Mouse (Mus musculus) MEL-GATA-1-ER (cell line): ENCODE results near the gene Id3.

Experiments
- DNase-seq: peaks from one replicate; pipeline ENCODE4 v3.0.0-alpha.2; 2012; ENCODE audit warnings: low read depth; ENCODE audit errors: extremely low read depth

Id3 gene

GRCm38 (mm10) chr4:136147436-136148135 lies 4.3 kb downstream of the Id3 start:
- no peak for DNase-seq

- no peak for DNase-seq
Observed at GRCm38 (mm10) chr4:136148342-136149044, 5.2 kb downstream of the Id3 start.

DNA sequence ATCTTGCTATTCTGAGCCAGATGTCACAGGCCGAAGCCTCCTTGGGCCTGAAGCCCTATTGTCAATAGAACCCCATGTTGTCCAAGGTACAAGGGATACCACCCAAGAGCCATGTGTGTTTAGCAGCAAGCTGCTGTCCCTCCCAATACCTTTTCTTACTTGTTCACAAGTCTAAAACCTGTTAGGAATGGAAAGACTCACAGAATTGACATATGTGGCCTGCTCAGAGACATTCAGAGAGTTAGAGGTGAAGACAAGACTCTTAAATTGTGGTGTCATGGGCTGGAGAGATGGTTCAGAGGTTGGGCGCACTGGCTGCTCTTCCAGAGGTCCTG lies 5.7 kb downstream of the Id3 start:
- no peak for DNase-seq

DNA sequence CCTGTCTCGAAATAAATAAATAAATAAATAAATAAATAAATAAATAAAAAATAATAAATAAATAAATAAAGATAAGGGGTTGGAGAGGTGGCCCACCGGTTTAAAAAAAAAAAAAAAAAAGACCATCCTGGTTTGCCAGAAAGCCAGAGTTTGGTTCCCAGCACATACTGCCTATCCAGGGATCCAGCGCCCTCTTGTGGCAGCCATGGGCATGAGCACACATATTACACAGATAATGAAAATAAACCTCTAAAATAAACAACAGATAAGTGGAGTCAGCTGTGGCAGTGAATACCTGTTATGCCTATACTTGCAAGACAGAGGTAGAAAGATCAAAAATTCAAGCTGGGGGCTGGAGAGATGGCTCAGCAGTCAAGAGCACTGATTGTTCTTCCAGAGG lies 6.4 kb downstream of the Id3 start:
- DNase-seq, result no peak

- DNase-seq, result no peak
Observed at GRCm38 (mm10) chr4:136150596-136150995, 7.3 kb downstream of the Id3 start.

- no peak for DNase-seq
Observed at GRCm38 (mm10) chr4:136152821-136153220, 9.5 kb downstream of the Id3 start.

- DNase-seq, result no peak
Observed at GRCm38 (mm10) chr4:136154462-136154861, 11.2 kb downstream of the Id3 start.

- DNase-seq, result no peak
Observed at GRCm38 (mm10) chr4:136158498-136158897, 15.2 kb downstream of the Id3 start.

GRCm38 (mm10) chr4:136159802-136160397 lies 16.6 kb downstream of the Id3 start:
- DNase-seq, result no peak

DNA sequence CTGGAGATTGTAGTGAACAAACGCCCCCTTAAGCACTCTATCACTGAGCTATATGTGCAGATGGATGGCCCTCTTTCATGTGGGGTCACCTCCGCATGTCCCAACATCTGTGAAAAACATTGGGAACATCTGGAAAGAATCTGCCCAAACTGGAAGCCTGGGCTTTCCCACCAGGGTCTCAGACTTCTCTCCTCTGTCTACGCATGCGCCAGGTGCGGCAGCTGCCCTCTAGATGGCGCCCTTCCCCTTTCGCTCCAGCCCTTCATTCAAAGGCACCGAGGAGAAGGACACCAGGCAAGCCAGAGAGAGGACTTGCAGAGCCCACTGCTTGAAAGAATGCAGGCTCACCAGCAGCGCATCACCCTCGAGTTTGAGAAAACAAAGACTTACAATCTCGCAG lies 20.2 kb downstream of the Id3 start:
- DNase-seq, result no peak

GRCm38 (mm10) chr4:136164981-136165380 lies 21.7 kb downstream of the Id3 start:
- no peak for DNase-seq

- DNase-seq, result no peak
Observed at GRCm38 (mm10) chr4:136167701-136168100, 24.4 kb downstream of the Id3 start.

DNA sequence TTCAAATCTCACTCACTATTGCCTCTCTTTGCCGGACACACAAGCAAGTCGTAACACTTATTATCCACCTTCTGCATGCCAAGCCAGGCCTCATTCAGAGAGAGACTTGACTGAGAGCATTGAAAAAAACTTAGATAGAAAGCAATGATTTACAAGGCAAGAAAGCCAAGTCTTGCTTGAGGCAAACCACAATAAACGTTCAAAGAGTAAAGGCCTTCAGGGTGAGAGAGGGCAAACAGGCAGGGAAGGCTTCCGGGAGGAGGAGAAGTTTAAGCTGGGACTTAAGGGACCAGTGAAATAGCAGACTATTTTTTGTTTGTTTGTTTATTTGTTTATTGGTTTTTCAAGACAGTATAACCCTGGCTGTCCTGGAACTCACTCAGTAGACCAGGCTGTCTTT lies 27.1 kb downstream of the Id3 start:
- no peak for DNase-seq

DNA sequence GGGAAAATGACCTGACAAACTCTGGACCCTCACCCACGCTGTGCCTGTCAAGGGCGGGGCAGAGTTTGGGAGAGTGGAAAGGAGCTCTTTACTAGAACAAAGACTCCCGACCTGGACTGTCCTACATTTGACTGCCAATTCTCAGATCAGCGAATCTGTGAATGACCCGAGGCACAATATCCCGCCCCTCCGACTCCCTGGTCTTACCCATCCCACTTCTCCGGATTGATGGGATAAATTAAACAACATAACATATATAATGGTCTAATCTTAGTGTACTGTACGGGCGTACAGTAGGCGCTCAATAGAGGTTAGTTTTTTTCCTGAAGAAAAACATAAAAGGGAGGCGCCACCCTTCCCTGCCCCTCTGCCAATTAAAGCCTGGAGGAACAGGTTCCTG lies 28.2 kb downstream of the Id3 start:
- DNase-seq, result no peak

- DNase-seq, result peak; percentile 71
Observed at GRCm38 (mm10) chr4:136172011-136172541, 28.8 kb downstream of the Id3 start, which contains the start of gene E2f2. Gene E2f2, plus strand, starts transcription at chr4:136172394.

GRCm38 (mm10) chr4:136172542-136173209 lies 29.4 kb downstream of the Id3 start:
- no peak for DNase-seq

GRCm38 (mm10) chr4:136173210-136173715 lies 30.0 kb downstream of the Id3 start:
- no peak for DNase-seq

GRCm38 (mm10) chr4:136174216-136175193 lies 31.2 kb downstream of the Id3 start:
- peak; percentile 84 for DNase-seq

DNA sequence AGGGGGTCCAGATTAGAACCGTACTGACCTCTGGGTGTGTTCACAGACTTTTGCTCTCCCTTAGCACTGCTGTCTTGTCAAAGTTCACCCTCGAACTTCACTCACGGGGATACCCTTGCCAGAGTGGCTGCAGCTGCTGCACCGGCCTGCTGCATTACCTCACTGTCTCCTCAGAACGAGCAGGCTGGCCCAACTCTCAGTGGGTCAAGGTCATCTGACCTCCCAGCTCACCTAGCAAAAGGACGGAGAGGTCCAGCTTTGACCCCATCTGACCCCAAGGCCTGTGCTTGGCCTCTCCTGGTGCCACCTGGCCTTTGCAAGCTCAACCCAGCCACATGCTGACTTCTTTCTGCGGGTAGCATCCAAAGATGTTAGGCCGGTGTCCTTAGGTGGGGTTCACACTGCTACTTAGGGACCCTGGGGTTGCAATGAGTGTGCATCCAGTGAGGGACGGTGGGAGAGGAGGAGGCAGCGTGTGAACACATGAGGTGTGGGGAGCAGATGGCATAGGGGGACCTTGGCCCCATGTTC lies 32.8 kb downstream of the Id3 start:
- DNase-seq, result no peak

GRCm38 (mm10) chr4:136177244-136177611 lies 33.9 kb downstream of the Id3 start:
- no peak for DNase-seq
